Mouse (Mus musculus) stomach, postnatal 0 days (tissue): ENCODE measurements around the gene Ralbp1. TPM values are rescaled to one million over a fixed set of nuclear protein-coding genes. Genes with fewer than 3 reads are reported as not detected.

Experiments
- ATAC-seq: fragments of 200-750 bp; cut with Nextera tagmentation; 2 replicates; pipeline ENCODE4 v1.8.0; 2017; ENCODE audit not compliant: low FRiP score, low TSS enrichment
- DNase-seq: peaks from one replicate; pipeline ENCODE4 v3.0.0-alpha.2; 2016; ENCODE audit warnings: low spot score
- H3K27ac ChIP-seq: fragments of 300-500 bp; sonication (generic); replicated peaks from 2 replicates; pipeline ENCODE4 v1.5.1; 2014; ENCODE audit warnings: mild to moderate bottlenecking, control low read depth
- H3K27me3 ChIP-seq: fragments of 300-500 bp; sonication (generic); 2 replicates; pipeline ENCODE4 v1.6.1; 2014; ENCODE audit warnings: low read length; ENCODE audit not compliant: control insufficient read depth, insufficient read depth
- H3K36me3 ChIP-seq: fragments of 300-500 bp; sonication (generic); 2 replicates; pipeline ENCODE4 v1.6.1; 2014; ENCODE audit warnings: low read length, mixed read lengths; ENCODE audit not compliant: control insufficient read depth, insufficient read depth
- H3K4me1 ChIP-seq: fragments of 300-500 bp; sonication (generic); replicated peaks from 2 replicates; pipeline ENCODE4 v1.6.1; 2014; ENCODE audit warnings: antibody characterized with exemption; ENCODE audit not compliant: control insufficient read depth, insufficient read depth
- H3K4me2 ChIP-seq: fragments of 300-500 bp; sonication (generic); replicated peaks from 2 replicates; pipeline ENCODE4 v1.6.1; 2014; ENCODE audit warnings: low read depth, mild to moderate bottlenecking, control low read depth, moderate library complexity
- H3K4me3 ChIP-seq: fragments of 300-500 bp; sonication (generic); 2 replicates; pipeline ENCODE4 v1.5.1; 2014; ENCODE audit warnings: low read depth, low read length, control low read depth
- H3K9ac ChIP-seq: fragments of 300-500 bp; sonication (generic); 2 replicates; pipeline ENCODE4 v1.6.1; 2014; ENCODE audit warnings: mild to moderate bottlenecking, low read length, control low read depth, mixed read lengths
- H3K9me3 ChIP-seq: fragments of 300-500 bp; sonication (generic); 2 replicates; pipeline ENCODE4 v1.6.1; 2016; ENCODE audit warnings: low read length; ENCODE audit not compliant: control insufficient read depth
- CTCF ChIP-seq: IDR thresholded peaks from 2 replicates; pipeline ENCODE4 v1.5.1; 2016; ENCODE audit warnings: antibody characterized with exemption, low read depth, mild to moderate bottlenecking, moderate library complexity
- EP300 ChIP-seq: optimal IDR thresholded peaks from 2 replicates; pipeline ENCODE3; 2016; ENCODE audit warnings: antibody characterized with exemption
- WGBS: fragments of 180-500 bp; shearing (Covaris S2); extraction: QIAGEN DNeasy Blood & Tissue Kit; methylation state at CpG from one replicate; pipeline ENCODE4 v1.1.7; 2014; 5-methylcytosine and 5-hydroxymethylcytosine counted together
- polyA plus RNA-seq: library from polyadenylated mRNA; unstranded; fragments of >200 nt; fragmentation: Nextera tagmentation; extraction: Ambion mirVana; gene quantifications from 2 replicates; pipeline ENCODE4 v1.2.1, GENCODE M21; 2015

Ralbp1 gene
- polyA plus RNA-seq, 1 experiment from 2014 or later: 114 TPM

- WGBS: 62% methylated on average over 4 of the region's 4 CpGs
- TF ChIP-seq EP300 (no peak), CTCF (no peak)
- ATAC-seq: no peak
These were observed 79.6 kb downstream of the Ralbp1 start for GRCm38 (mm10) chr17:65805966-65806365.

GRCm38 (mm10) chr17:65802026-65802425, 83.6 kb downstream of the Ralbp1 start:
- Histone ChIP-seq H3K36me3 (peaks cover 6% of the 10 kb centered on the region; the same call in 1 of the 2 replicates), H3K27me3 (no peaks in the 10 kb centered on the region), H3K27ac (no peak overlapping the region), H3K9ac (no peak overlapping the region), H3K9me3 (no peaks in the 10 kb centered on the region), H3K4me1 (no peaks in the 10 kb centered on the region), H3K4me3 (no peak overlapping the region), H3K4me2 (no peak overlapping the region)
- ATAC-seq (no peak), DNase-seq (no peak)
- no peak for TF ChIP-seq EP300
- TF ChIP-seq CTCF: no peak
- WGBS: 60% methylated on average over 4 of the region's 4 CpGs

More at GRCm38 (mm10) chr17:65805966-65806365, 79.6 kb downstream of the Ralbp1 start:
- Histone ChIP-seq H3K36me3 (peaks cover 6% of the 10 kb centered on the region; the same call in 1 of the 2 replicates), H3K9ac (no peak overlapping the region), H3K4me3 (no peak overlapping the region), H3K27me3 (no peaks in the 10 kb centered on the region), H3K9me3 (no peaks in the 10 kb centered on the region), H3K4me2 (no peak overlapping the region), H3K27ac (no peak overlapping the region), H3K4me1 (no peaks in the 10 kb centered on the region)
- DNase-seq: no peak

- Histone ChIP-seq H3K27me3 (no peaks in the 10 kb centered on the region), H3K4me1 (no peaks in the 10 kb centered on the region), H3K9me3 (no peaks in the 10 kb centered on the region), H3K4me3 (no peak overlapping the region), H3K9ac (no peak overlapping the region), H3K36me3 (peaks cover 6% of the 10 kb centered on the region; the same call in 1 of the 2 replicates), H3K4me2 (no peak overlapping the region), H3K27ac (no peak overlapping the region)
- ATAC-seq (no peak), DNase-seq (no peak)
- 71% methylated on average over 6 of the region's 6 CpGs for WGBS
- TF ChIP-seq EP300 (no peak), CTCF (no peak)
These were observed 85.1 kb downstream of the Ralbp1 start for GRCm38 (mm10) chr17:65800451-65800850.

GRCm38 (mm10) chr17:65799353-65799752, 86.2 kb downstream of the Ralbp1 start:
- no peak for DNase-seq
- H3K36me3 ChIP-seq: 0 out of 2 replicates have a peak, but pooled peaks cover 3% of the 10 kb centered on the region
- TF ChIP-seq EP300 (no peak), CTCF (no peak)
- WGBS: 73% methylated on average over 1 of the region's 1 CpGs
- no peak overlapping the region for H3K4me2 ChIP-seq
- no peak for ATAC-seq
- H3K4me3 ChIP-seq: no peak overlapping the region
- no peaks in the 10 kb centered on the region for H3K4me1 ChIP-seq
- H3K27me3 ChIP-seq: no peaks in the 10 kb centered on the region
- no peak overlapping the region for H3K9ac ChIP-seq
- H3K27ac ChIP-seq: no peak overlapping the region
- H3K9me3 ChIP-seq: no peaks in the 10 kb centered on the region

- WGBS: 66% methylated on average over 4 of the region's 4 CpGs
- Histone ChIP-seq H3K27ac (no peak overlapping the region), H3K27me3 (no peaks in the 10 kb centered on the region), H3K4me1 (no peaks in the 10 kb centered on the region), H3K4me3 (no peak overlapping the region), H3K9me3 (no peaks in the 10 kb centered on the region), H3K4me2 (no peak overlapping the region), H3K9ac (no peak overlapping the region), H3K36me3 (no peaks in the 10 kb centered on the region)
- TF ChIP-seq CTCF: no peak
- TF ChIP-seq EP300: no peak
- ATAC-seq: no peak
- no peak for DNase-seq
These were observed 87.2 kb downstream of the Ralbp1 start for GRCm38 (mm10) chr17:65798446-65798845.

Other genes with a start within 250 kb of the Ralbp1 start
- not detected in 2 replicates for gene Txndc2, start 243.6 kb downstream of the Ralbp1 start, polyA plus RNA-seq
- 23.1 and 23.5 TPM in 2 replicates for gene Rab31, start 113.0 kb downstream of the Ralbp1 start, polyA plus RNA-seq
- gene Ppp4r1, start 103.2 kb downstream of the Ralbp1 start, polyA plus RNA-seq: 14.2 and 15.3 TPM in 2 replicates
- 63.5 and 66.8 TPM in 2 replicates for gene Twsg1, start 65.4 kb upstream of the Ralbp1 start, polyA plus RNA-seq
- gene Ankrd12, start 191.3 kb upstream of the Ralbp1 start, polyA plus RNA-seq: 23.4 and 25.5 TPM in 2 replicates
- gene Ndufv2, start 215.8 kb upstream of the Ralbp1 start, polyA plus RNA-seq: 348 and 356 TPM in 2 replicates
- gene Washc1, start 225.7 kb upstream of the Ralbp1 start, polyA plus RNA-seq: 27.2 and 27.6 TPM in 2 replicates
- 2.9 TPM in 2 replicates for gene Ddx11, start 237.7 kb upstream of the Ralbp1 start, polyA plus RNA-seq